Mouse (Mus musculus) right cerebral cortex, postnatal 36 days (tissue): Measurements from ENCODE around the gene Nucb1.
"Not testable (repeated sequence)": the region's sequence is repeated elsewhere in the genome, so short reads cannot be mapped to it uniquely, and the experiment has no call there.

ENCODE experiments used
- DNase-seq, 2 experiments: peaks; one replicate each; pipeline ENCODE4 v3.0.0; 2022; ENCODE audit warnings: low spot score in 2 of 2, mixed read lengths in 1 of 2

The Nucb1 gene

DNA sequence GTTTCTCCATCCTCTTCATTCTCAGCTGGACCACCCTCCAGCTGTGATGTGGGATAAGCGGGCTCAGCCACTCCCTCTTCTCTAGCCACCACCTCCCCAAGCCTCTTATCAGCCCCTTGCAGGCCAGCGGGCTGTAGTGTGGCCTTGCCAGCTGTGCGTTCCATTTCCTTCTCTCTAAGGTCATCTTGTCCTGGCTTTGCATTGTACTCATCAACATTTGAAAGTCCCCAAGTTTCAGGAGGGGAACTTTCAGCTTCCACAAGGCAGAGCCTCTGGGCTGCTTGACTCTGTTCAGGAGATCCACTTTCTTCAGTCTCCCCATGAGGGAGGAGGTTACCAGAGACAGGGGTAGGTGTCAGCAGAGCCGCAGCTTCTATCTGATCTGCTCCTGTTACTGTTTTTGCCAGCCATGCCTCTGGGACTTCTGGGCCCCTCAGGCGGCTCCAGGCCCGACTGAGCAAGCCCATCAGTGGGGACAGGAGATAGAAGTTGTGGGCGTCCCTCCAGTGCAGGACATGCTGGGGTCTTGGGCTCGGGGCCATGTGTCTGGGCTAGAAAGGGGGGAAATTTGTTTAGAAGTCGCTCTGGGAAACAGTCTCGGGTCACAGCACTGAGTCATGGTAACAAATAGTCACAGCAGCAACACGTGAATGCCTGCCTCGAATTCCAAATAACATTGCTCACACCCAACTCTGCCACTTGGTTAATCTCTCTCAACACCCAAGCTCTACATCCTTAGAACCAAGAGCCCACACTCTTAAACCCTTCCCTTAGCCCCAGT lies 14.8 kb upstream of the Nucb1 start:
- no peak for DNase-seq

DNA sequence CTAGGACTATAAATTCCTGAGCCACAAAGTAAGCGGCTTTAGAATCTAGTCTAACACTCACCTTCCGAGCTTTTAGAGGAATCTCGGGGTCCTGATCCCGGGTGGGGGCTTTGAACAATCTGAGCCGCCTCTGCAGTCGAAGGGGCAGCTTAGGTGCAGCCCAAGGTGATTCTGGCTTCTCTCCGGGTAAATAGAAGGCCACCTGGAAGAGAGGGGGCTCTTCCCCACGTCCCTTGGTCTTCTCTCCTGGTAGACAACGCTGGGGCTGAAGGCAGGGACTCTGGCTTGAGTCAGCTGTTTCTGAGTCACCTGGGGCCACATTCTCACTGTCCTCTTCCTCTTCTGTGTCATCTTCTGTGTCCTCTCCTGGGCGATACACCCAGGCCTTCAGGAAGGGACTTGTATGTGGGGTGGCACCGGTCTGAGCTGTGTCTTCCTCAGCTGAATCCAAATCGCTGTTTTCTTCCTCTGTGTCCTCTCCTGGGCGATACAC lies 13.5 kb upstream of the Nucb1 start:
- DNase-seq = no peak

DNA sequence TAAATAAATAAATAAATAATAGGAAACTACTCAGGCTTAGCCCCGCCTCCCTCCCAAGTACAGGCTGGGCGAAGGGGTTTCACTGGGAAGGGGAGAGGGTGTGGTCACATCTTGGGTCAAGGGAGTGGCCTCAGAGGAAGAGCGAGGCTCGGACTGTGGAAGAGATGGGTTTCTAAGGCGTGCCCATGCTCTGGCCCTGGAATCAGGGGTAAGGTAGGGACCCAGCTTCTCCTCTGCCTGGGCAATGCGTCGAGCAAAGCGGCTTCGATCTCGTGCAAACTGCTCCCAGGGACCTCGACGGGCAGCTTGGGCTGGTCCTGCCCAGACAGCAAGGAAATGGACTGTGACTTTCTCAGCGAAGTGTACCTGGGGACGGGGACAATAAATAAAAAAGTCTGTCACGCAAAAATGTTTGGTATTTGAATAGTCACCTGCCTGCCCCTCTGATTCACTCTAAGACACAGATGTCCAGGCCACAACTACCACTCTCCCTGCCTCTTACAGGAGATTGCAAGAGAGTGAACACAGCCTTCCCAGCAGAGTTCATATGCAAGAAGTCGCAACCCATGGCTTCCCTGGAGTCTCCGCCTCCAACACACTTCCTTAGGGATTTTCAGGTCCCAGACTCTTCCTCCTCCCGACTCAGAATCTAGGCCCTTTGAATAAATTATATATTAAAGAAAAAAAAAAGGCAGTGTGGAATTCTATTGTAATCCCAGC lies 12.9 kb upstream of the Nucb1 start:
- no peak for DNase-seq

GRCm38 (mm10) chr7:45522194-45522752 lies 12.1 kb upstream of the Nucb1 start:
- no peak for DNase-seq

- DNase-seq = peak; percentile 87 to 93
Observed at GRCm38 (mm10) chr7:45521728-45522184, 11.6 kb upstream of the Nucb1 start.

GRCm38 (mm10) chr7:45520605-45521004 lies 10.4 kb upstream of the Nucb1 start:
- DNase-seq = no peak

- DNase-seq = no peak
Observed at GRCm38 (mm10) chr7:45519345-45520120, 9.3 kb upstream of the Nucb1 start.

- DNase-seq = no peak
Observed at GRCm38 (mm10) chr7:45518618-45519017, 8.4 kb upstream of the Nucb1 start.

GRCm38 (mm10) chr7:45516846-45517245 lies 6.6 kb upstream of the Nucb1 start:
- DNase-seq = not testable (repeated sequence)

DNA sequence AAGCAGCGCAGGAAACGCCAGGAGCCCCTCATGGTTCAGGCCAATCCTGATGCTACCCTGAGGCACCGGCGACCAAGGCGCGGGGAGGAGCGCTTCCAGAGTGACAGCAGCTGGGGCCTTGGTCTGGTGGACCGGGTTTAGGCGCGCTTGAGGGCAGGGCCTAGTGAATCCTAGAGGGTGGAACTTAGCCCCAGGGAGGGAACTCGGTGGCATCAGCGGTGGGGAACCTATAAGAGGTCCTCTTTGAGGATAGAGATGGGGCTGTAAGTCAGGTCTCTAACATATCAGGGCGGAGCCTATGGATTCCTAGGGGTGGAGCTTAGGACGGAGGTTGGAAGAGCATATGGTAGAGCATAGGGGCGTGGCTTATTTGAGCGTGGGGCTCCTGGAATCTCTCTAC lies 5.2 kb upstream of the Nucb1 start:
- DNase-seq = no peak

DNA sequence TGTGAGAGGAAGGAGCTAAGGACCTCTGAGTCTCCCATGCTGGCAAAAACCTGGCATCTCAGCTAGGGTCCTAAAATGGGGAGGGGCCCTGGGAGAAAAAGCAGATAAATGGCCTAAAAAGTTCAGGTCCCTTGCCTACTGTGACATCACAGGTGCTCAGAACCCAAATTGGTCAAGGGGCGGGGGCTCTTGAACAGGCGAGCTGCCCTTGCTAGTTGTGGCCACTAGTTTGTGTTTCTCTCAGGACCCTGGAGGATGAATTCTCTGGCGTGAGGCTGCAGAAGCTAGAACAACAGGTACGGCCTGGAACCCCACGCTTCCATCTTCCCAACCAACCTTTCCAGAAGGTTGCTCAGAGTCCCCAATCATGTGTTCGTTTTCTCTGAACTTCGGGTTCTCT lies 4.2 kb upstream of the Nucb1 start:
- DNase-seq = no peak

GRCm38 (mm10) chr7:45509181-45509882 lies 874 bp downstream of the Nucb1 start:
- no peak for DNase-seq

GRCm38 (mm10) chr7:45508561-45508960 lies 1.6 kb downstream of the Nucb1 start:
- no peak for DNase-seq

DNA sequence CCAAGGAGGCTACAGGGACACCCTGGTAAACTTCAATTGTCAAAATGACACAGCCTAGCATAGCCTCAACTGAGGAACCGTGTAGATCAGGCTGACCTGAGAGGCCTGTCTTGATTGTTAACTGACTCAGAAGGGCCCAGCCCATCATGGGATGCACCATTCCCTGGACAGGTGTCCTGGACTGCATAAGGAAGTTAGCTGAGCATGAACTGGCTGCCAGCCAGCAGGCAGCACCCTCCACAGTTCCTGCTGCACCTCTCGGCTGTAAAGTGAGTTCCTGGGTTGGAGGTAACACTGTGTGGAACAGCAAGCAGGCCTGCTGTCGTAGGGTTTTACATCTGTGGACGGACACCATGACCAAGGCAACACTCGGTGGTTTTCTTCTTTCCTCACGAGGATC lies 2.6 kb downstream of the Nucb1 start:
- no peak for DNase-seq

DNA sequence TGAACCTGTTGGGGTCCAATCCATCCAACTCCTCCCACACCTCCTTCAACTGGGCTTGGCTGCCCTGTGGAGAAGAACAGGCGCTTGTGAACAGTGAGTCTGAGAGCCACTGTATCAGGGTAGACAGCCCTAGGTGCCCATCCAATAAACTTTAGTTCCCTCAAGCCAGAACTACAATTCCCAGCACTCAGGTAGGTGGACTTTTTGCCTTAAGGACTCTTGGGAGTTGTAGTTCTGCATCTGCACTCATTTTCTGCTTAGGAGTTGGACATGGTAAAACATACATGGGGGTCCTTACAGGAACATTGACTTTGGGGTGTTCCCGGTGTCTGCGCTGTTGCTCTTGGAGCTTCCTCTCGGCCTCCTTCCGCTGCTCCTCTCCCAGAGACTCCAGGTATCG lies 11.8 kb downstream of the Nucb1 start:
- no peak for DNase-seq

DNA sequence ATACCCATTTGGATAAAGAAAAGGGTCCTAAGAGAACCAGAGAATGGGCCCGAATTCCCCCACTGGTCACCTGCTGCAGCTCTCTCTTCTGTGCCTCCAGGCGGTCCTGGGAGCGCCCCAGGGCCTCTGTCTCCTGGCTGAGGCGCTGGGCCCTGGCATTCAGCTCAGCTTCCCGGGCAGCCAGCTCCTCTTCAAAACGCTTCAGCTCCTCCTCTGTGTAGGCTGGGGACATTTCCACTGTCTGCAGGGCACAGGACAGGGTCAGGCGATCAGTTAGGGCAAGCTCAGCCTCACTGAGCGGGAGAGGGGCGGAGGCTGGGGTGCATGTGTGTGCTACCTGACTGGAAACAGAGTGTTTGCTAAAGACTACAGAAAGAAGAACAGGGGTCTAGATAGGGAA lies 15.7 kb downstream of the Nucb1 start:
- DNase-seq = no peak

GRCm38 (mm10) chr7:45492951-45493350 lies 17.3 kb downstream of the Nucb1 start:
- DNase-seq = no peak

GRCm38 (mm10) chr7:45492225-45492844 lies 17.9 kb downstream of the Nucb1 start:
- DNase-seq = no peak

GRCm38 (mm10) chr7:45491264-45491663 lies 18.9 kb downstream of the Nucb1 start:
- DNase-seq = no peak

DNA sequence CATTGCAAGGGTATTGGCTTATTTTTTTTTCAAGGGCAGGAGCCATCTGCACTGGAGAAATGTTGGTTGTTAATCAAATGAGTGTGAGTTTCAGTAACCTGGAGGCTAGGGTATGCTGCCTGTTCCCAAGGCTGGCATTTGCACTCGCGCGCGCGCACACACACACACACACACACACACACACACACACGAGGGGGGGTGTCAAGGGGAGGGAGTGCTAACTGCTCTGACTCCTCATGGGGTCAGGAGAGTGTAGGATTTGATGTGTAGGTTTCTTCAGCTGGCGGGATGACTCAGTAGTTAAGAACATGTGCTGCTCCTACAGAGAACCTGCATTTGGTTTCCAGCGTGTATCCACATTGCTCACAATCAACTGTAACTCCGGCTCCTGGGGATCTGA lies 19.4 kb downstream of the Nucb1 start:
- peak in 1 of 2 experiments; percentile 20 for DNase-seq

DNA sequence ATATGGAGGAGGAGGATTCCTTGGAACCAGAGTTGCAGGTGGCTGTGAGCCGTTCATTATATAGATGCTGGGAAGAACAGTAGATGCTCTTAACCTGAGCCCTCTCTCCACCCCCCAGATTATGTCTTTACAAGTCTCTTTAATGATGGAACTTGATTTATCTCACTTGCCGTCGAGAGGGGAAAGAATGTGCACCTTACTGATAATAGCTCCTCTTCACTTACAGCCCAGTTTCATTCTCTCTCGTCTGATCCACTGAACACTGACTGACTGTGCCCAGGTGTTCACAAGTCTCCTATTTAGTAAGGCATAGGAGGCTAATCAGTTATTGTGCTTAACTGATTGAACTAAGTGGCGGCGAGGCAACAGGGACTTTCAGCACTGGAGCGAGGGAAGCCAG lies 20.6 kb downstream of the Nucb1 start:
- no peak for DNase-seq
